Mouse (Mus musculus): ENCODE measurements at regions not wholly inside any gene's neighbourhood (a gene's known extent, or its start where the extent isn't known, plus 50 kb on each side); places are given as distances from the start of the nearest gene placed in this dataset.

DNA sequence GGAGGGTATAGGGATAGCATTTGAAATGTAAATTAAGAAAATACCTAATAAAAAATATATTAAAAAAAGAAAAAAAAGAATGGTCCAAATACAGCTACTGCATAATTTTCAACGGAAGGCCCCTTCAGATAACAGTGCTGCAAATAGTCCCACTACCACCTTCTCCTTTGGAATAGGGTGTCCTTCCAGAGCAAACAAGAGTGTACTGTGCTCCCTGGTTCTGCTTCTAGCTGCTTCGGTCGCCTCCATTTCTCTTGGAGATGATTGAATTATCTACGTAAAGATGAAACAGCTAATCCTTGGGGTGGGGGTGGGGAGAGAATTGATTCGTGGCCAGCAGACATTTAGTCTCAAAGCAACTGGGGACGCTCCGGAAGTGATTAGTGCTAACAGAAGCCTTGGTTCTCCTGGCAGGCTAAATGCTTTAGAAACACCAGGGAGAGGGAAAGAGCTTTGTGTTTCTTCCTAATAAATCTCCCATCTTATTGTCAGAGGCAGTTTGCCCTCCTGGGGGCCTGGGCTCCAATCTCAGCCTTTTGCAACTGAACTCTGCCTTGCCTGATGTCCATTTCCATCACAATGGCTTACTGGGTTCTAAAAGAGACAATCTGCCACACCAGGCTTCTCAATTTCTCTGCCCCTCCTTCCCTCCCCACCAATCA, 184.5 kb upstream of the Tbl1xr1 start:
- H3K4me1 ChIP-seq (ENCODE audit: control insufficient read depth, insufficient read depth, low read length), result no peaks in the 10 kb centered on the region
- H3K27me3 ChIP-seq (ENCODE audit: control insufficient read depth, insufficient read depth, low read length), result no peaks in the 10 kb centered on the region
- H3K36me3 ChIP-seq (ENCODE audit: control insufficient read depth, insufficient read depth, low read length), result no peaks in the 10 kb centered on the region
- H3K4me3 ChIP-seq (replicated peaks; ENCODE audit: low read length), result no peak overlapping the region
- H3K27ac ChIP-seq (ENCODE audit: low read length), result no peak overlapping the region
- ATAC-seq (ENCODE audit: insufficient read depth, low FRiP score), result no peak
- H3K9ac ChIP-seq (ENCODE audit: low read length), result no peak overlapping the region
- no peaks in the 10 kb centered on the region for H3K9me3 ChIP-seq (replicated peaks; ENCODE audit: control insufficient read depth, low read length)
- H3K4me2 ChIP-seq (ENCODE audit: low read depth, low read length), result no peak overlapping the region
- 46% methylated on average over 7 of the region's 7 CpGs for WGBS

DNA sequence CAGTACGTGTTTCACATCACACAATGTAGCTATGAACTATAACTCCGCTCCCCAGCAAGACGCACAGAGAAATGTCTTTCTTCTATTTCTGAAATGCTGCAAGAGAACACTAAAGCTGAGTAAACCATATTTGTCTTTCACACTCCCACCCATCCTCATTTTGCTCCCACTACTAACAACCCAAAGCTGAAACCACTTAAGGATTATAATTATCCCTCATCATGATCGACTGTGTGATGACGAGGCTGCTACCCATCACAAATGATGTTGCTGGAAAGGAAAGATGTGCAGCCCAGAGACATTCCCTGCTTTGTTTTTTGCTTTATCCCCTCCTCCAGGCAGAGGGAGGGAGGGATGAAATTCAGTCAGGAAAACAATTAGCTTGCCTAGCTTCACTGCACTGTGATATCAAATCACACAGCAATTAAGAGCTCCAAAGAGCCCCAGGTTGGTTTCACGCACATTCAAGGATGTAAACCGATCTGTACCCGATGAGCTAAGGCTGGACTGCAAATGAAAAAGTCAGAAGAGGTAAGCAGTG, 183.5 kb upstream of the Tbl1xr1 start:
- Histone ChIP-seq H3K27me3 (ENCODE audit: control insufficient read depth, insufficient read depth, low read length) (no peaks in the 10 kb centered on the region), H3K36me3 (ENCODE audit: control insufficient read depth, insufficient read depth, low read length) (no peaks in the 10 kb centered on the region), H3K9me3 (replicated peaks; ENCODE audit: control insufficient read depth, low read length) (no peaks in the 10 kb centered on the region), H3K9ac (ENCODE audit: low read length) (no peak overlapping the region), H3K4me2 (ENCODE audit: low read depth, low read length) (no peak overlapping the region), H3K4me1 (ENCODE audit: control insufficient read depth, insufficient read depth, low read length) (no peaks in the 10 kb centered on the region), H3K4me3 (replicated peaks; ENCODE audit: low read length) (no peak overlapping the region), H3K27ac (ENCODE audit: low read length) (no peak overlapping the region)
- ATAC-seq (ENCODE audit: insufficient read depth, low FRiP score), result no peak
- WGBS, result 61% methylated on average over 8 of the region's 8 CpGs

DNA sequence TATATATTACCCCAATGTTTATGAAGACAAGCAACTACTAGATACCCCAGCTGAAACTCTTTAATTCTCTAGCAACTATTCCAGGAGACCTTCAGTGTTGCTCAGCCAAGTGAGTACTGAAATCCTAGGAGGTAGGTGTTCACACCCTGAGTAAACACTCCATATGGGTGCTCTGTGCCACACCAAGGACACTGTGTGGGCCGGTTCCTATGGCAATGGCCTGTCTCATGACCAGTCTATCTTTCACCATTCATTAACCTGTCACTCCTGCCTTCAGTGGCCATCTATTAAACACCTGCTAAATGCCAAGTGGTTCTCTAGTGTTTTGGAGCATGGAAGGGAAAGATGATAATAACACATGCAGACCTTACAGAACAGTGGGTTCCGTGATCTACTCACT, 180.9 kb upstream of the Tbl1xr1 start:
- Histone ChIP-seq H3K4me1 (ENCODE audit: control insufficient read depth, insufficient read depth, low read length) (no peaks in the 10 kb centered on the region), H3K27ac (ENCODE audit: low read length) (no peak overlapping the region), H3K27me3 (ENCODE audit: control insufficient read depth, insufficient read depth, low read length) (no peaks in the 10 kb centered on the region), H3K4me2 (ENCODE audit: low read depth, low read length) (no peak overlapping the region), H3K4me3 (replicated peaks; ENCODE audit: low read length) (no peak overlapping the region), H3K9me3 (replicated peaks; ENCODE audit: control insufficient read depth, low read length) (no peaks in the 10 kb centered on the region), H3K36me3 (ENCODE audit: control insufficient read depth, insufficient read depth, low read length) (no peaks in the 10 kb centered on the region), H3K9ac (ENCODE audit: low read length) (no peak overlapping the region)
- ATAC-seq (ENCODE audit: insufficient read depth, low FRiP score), result peak; percentile 87; the same call in 1 of the 2 replicates
- 58% methylated on average over 2 of the region's 2 CpGs for WGBS

DNA sequence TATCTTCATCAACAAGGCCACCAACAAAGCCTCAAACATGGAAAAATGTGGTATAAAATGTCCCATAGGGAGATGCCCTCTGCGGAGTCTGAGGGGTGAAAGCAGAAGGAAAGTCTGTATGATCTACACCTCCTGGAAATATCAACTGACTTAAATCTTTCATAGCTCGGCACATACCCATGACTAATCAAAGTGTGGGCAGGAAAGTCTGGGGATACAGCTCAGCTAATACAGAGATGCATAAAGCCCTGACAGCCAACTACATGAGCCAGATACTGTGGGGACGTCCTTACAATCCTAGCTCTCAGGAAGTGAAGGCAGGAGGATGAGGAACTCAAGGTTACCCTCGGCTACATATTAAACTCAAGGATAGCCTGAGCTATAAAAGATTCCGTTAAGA, 178.2 kb upstream of the Tbl1xr1 start:
- Histone ChIP-seq H3K27me3 (ENCODE audit: control insufficient read depth, insufficient read depth, low read length) (no peaks in the 10 kb centered on the region), H3K9me3 (replicated peaks; ENCODE audit: control insufficient read depth, low read length) (no peaks in the 10 kb centered on the region), H3K4me2 (ENCODE audit: low read depth, low read length) (no peak overlapping the region), H3K36me3 (ENCODE audit: control insufficient read depth, insufficient read depth, low read length) (no peaks in the 10 kb centered on the region), H3K4me3 (replicated peaks; ENCODE audit: low read length) (no peak overlapping the region), H3K27ac (ENCODE audit: low read length) (no peak overlapping the region), H3K4me1 (ENCODE audit: control insufficient read depth, insufficient read depth, low read length) (no peaks in the 10 kb centered on the region), H3K9ac (ENCODE audit: low read length) (no peak overlapping the region)
- no peak for ATAC-seq (ENCODE audit: insufficient read depth, low FRiP score)
- WGBS, result 72% methylated on average over 5 of the region's 5 CpGs

DNA sequence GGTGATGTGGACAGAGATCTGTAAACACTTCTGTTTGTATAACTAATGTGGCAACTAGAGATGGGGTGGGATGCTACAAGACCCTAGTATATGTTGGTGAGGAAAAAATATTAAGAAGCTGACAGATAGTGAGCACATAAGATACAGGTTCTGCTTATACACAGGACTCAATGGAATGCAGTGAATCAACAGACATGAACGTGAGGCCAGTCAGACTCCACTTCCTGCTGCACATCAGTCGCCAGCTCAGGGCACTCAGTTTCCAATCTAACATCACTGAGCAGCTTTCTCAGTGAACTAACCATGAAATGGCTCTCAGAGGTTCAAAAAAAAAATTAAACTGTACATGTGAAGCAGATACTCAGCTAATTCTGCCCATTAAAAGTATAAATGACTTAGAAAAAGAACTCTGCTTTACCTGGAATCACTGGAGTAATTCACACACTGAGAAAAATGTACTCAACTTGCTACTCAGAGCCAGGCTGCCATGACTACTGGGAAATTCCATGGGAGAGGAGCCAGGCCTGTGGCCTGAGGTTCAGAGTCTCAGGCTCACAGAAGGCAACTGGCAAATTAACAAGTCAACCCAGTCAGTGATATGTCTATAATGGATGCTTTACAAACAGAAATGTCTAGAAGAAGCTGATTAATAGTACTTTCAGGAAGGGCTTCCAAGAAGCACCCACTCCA, 170.9 kb upstream of the Tbl1xr1 start:
- 30% methylated on average over 2 of the region's 2 CpGs for WGBS
- no peak overlapping the region for H3K27ac ChIP-seq (ENCODE audit: low read length)
- H3K27me3 ChIP-seq (ENCODE audit: control insufficient read depth, insufficient read depth, low read length), result no peaks in the 10 kb centered on the region
- no peak for ATAC-seq (ENCODE audit: insufficient read depth, low FRiP score)
- no peak overlapping the region for H3K9ac ChIP-seq (ENCODE audit: low read length)
- no peak overlapping the region for H3K4me3 ChIP-seq (replicated peaks; ENCODE audit: low read length)
- H3K4me2 ChIP-seq (ENCODE audit: low read depth, low read length), result no peak overlapping the region
- H3K4me1 ChIP-seq (ENCODE audit: control insufficient read depth, insufficient read depth, low read length), result no peaks in the 10 kb centered on the region
- no peaks in the 10 kb centered on the region for H3K9me3 ChIP-seq (replicated peaks; ENCODE audit: control insufficient read depth, low read length)
- H3K36me3 ChIP-seq (ENCODE audit: control insufficient read depth, insufficient read depth, low read length), result no peaks in the 10 kb centered on the region

DNA sequence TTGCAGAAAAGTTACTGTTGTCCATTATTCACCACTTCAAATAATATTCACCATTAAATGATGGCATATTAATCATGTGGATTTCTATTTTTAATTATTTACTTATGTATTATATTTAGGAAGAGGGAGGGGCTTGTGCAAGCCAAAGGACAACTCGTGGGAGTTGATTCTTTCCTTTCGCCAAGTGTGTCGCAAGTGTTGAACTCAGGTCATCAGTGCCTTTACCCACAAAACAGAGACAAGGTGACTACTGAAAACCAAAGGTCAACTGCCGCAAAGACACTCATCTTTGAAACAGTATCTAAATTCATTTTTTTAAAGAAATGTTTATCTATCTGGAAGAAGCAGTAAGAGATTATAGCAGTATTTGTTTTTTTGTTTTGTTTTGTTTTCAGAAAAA, 167.6 kb upstream of the Tbl1xr1 start:
- Histone ChIP-seq H3K27me3 (ENCODE audit: control insufficient read depth, insufficient read depth, low read length) (no peaks in the 10 kb centered on the region), H3K27ac (ENCODE audit: low read length) (no peak overlapping the region), H3K9me3 (replicated peaks; ENCODE audit: control insufficient read depth, low read length) (no peaks in the 10 kb centered on the region), H3K4me1 (ENCODE audit: control insufficient read depth, insufficient read depth, low read length) (no peaks in the 10 kb centered on the region), H3K9ac (ENCODE audit: low read length) (no peak overlapping the region), H3K36me3 (ENCODE audit: control insufficient read depth, insufficient read depth, low read length) (no peaks in the 10 kb centered on the region), H3K4me3 (replicated peaks; ENCODE audit: low read length) (no peak overlapping the region), H3K4me2 (ENCODE audit: low read depth, low read length) (no peak overlapping the region)
- 85% methylated on average over 4 of the region's 4 CpGs for WGBS
- ATAC-seq (ENCODE audit: insufficient read depth, low FRiP score), result no peak

DNA sequence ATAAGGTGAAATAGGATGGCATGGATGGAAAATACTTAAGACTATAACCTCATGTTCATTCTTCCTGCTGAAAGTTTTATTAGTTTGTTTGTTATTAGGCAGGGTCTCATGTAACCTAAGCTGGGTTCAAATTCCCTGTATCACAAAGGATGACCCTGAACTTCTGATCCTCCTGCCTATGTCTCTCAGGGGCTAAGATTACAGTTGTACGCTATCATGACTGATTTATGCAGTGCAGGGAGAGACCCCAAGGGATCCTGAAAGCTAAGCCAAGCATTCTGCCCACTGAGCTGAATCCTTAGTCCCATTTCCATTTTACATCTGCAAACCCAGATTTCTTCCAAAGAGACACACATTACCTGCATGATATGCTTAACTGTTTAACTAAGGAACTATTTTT, 166.4 kb upstream of the Tbl1xr1 start:
- H3K9me3 ChIP-seq (replicated peaks; ENCODE audit: control insufficient read depth, low read length), result no peaks in the 10 kb centered on the region
- no peaks in the 10 kb centered on the region for H3K36me3 ChIP-seq (ENCODE audit: control insufficient read depth, insufficient read depth, low read length)
- no peak overlapping the region for H3K9ac ChIP-seq (ENCODE audit: low read length)
- no peak overlapping the region for H3K27ac ChIP-seq (ENCODE audit: low read length)
- H3K27me3 ChIP-seq (ENCODE audit: control insufficient read depth, insufficient read depth, low read length), result no peaks in the 10 kb centered on the region
- ATAC-seq (ENCODE audit: insufficient read depth, low FRiP score), result no peak
- no peaks in the 10 kb centered on the region for H3K4me1 ChIP-seq (ENCODE audit: control insufficient read depth, insufficient read depth, low read length)
- 88% methylated on average over 1 of the region's 1 CpGs for WGBS
- H3K4me2 ChIP-seq (ENCODE audit: low read depth, low read length), result no peak overlapping the region
- H3K4me3 ChIP-seq (replicated peaks; ENCODE audit: low read length), result no peak overlapping the region

DNA sequence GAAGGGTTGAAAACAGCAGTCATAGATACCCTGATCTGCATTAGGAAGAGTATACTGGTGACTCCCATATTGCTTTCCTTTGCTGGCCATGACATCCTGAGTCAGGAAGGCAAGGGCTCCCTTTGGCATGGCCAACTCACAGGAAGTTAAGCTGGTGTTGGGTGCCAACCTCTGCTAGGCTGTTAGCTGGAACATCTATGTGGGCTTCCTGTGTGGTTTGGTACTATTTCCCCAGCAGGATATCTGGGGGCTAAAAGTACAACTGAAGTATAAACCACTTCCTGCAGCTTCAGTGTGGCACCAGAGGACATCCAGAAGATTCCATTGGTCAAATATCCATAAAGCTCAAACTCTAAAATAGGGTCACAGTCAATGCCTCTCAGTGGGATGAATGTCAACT, 165.4 kb upstream of the Tbl1xr1 start:
- Histone ChIP-seq H3K4me2 (ENCODE audit: low read depth, low read length) (no peak overlapping the region), H3K4me1 (ENCODE audit: control insufficient read depth, insufficient read depth, low read length) (no peaks in the 10 kb centered on the region), H3K9me3 (replicated peaks; ENCODE audit: control insufficient read depth, low read length) (no peaks in the 10 kb centered on the region), H3K9ac (ENCODE audit: low read length) (no peak overlapping the region), H3K36me3 (ENCODE audit: control insufficient read depth, insufficient read depth, low read length) (no peaks in the 10 kb centered on the region), H3K27me3 (ENCODE audit: control insufficient read depth, insufficient read depth, low read length) (no peaks in the 10 kb centered on the region), H3K27ac (ENCODE audit: low read length) (no peak overlapping the region), H3K4me3 (replicated peaks; ENCODE audit: low read length) (no peak overlapping the region)
- ATAC-seq (ENCODE audit: insufficient read depth, low FRiP score), result no peak

DNA sequence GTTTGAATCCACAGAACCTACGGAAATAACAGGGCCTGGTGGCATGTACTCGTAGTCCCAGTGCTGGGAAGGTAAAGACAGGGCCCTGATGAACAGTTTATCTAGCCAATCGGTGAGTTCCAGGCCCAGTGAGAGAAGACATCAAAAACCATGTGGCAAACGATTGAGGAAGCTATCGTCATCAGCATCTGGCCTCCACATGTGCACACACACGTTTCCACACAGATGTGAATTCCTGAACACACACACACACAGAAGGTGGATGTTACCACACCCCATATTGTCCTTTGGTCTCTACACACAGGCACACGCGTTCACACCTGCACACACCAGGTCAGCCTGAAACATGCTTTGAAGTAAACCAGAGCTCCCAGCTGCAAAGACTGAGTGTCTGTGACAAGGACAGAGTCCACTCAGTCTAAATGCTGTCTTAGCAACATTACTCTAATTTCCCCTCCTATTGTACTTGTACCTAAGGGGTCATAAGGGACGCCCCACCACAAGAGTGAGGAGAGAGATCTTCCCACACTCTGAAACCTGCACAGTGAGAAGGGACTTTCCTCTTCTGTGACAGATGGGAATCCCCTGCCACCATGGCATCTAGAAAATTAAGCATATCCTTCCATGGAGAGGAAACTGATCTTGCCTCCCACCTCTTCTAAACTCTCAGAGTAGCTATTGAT, 159.1 kb upstream of the Tbl1xr1 start:
- Histone ChIP-seq H3K9ac (ENCODE audit: low read length) (no peak overlapping the region), H3K4me2 (ENCODE audit: low read depth, low read length) (no peak overlapping the region), H3K9me3 (replicated peaks; ENCODE audit: control insufficient read depth, low read length) (no peaks in the 10 kb centered on the region), H3K4me3 (replicated peaks; ENCODE audit: low read length) (no peak overlapping the region), H3K4me1 (ENCODE audit: control insufficient read depth, insufficient read depth, low read length) (no peaks in the 10 kb centered on the region), H3K27me3 (ENCODE audit: control insufficient read depth, insufficient read depth, low read length) (no peaks in the 10 kb centered on the region), H3K27ac (ENCODE audit: low read length) (no peak overlapping the region), H3K36me3 (ENCODE audit: control insufficient read depth, insufficient read depth, low read length) (no peaks in the 10 kb centered on the region)
- ATAC-seq (ENCODE audit: insufficient read depth, low FRiP score), result no peak
- WGBS, result 78% methylated on average over 9 of the region's 9 CpGs

Data from stomach, embryonic 16.5 days (tissue).